In the genomic region with DNA sequence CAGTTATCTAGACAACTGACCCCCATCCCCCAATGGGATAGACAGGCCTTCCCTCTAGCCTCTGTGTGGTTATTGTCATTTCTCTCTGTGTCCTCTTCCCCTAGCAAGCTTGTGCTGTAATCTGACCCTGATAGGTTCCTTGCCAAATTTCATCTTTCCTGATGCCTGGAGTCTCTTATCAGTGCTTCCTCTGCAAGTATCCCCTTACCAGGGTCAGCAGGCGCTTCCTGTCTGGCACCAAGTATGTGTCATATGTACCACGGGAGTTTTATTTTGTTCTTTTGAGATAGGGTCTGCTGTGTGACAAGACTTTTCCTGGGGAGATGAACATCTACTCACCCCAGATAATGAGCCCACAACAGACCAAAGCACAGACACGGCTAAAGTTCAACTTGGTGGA, we compare ENCODE assay signal across 10 mouse cellular contexts. TPM values are rescaled to one million over a fixed set of nuclear protein-coding genes. Genes with fewer than 3 reads are reported as not detected.
DNase-seq lines count a peak whose midpoint lies in the region; ATAC-seq lines count a peak whose summit lies in the region.
"Had no signal": no experiment of that assay in that cellular context is flagged by ENCODE, and none has a peak within 500 bp of the region (broad histone marks: within the 10 kb centered on the region; RNA-seq: fewer than 3 reads in every experiment).

No protein-coding gene starts in this region.

- no peaks in the 10 kb centered on the region for H3K36me3 ChIP-seq in heart, embryonic 14.5 days (ENCODE audit: control insufficient read depth, insufficient read depth, low read length)
- no peaks in the 10 kb centered on the region for H3K36me3 ChIP-seq in lung, embryonic 16.5 days (ENCODE audit: control insufficient read depth, insufficient read depth, low read length)
- H3K36me3 ChIP-seq: intestine, embryonic 15.5 days had no signal

- H3K9ac ChIP-seq in heart, embryonic 14.5 days (ENCODE audit: low read length) = no peak overlapping the region
- no peak overlapping the region for H3K9ac ChIP-seq in lung, embryonic 16.5 days (ENCODE audit: low read length)
- H3K9ac ChIP-seq: intestine, embryonic 15.5 days had no signal

- ATAC-seq in heart, embryonic 14.5 days (ENCODE audit: insufficient number of reproducible peaks, insufficient read depth, low FRiP score, low read depth) = peak; percentile 64
- peak; percentile 57 for ATAC-seq in lung, embryonic 16.5 days (ENCODE audit: low read depth)
- ATAC-seq: intestine, embryonic 15.5 days had no signal

- 27% methylated on average over 3 of the region's 3 CpGs for WGBS in heart, embryonic 14.5 days
- WGBS in lung, embryonic 16.5 days = 41% methylated on average over 3 of the region's 3 CpGs

- no peak for DNase-seq in heart, postnatal 4 days
- DNase-seq in MEL-GATA-1-ER (ENCODE audit: extremely low read depth, low read depth) = peak; percentile 46
- peak; percentile 59 for DNase-seq in kidney, adult 9 months
- DNase-seq in cerebellum, adult 11 months = no peak
- no peak for DNase-seq in T-cell, adult 2 months (ENCODE audit: low spot score)
- no peak for DNase-seq in layer of hippocampus, postnatal 25 days (ENCODE audit: extremely low spot score in 1 of 2, low spot score in 1 of 2)
- DNase-seq: heart, postnatal 14 days had no signal

- H3K4me1 ChIP-seq in heart, embryonic 14.5 days (ENCODE audit: control insufficient read depth in 2 of 2, insufficient read depth in 2 of 2, low read length in 2 of 2) = peaks cover 12 to 18% of the 10 kb centered on the region in 2 experiments
- peaks cover 15% of the 10 kb centered on the region for H3K4me1 ChIP-seq in lung, embryonic 16.5 days (replicated peaks; ENCODE audit: control insufficient read depth, insufficient read depth, low read length)

- no peaks in the 10 kb centered on the region for H3K27me3 ChIP-seq in heart, embryonic 14.5 days (ENCODE audit: control insufficient read depth, insufficient read depth, low read length)
- H3K27me3 ChIP-seq in lung, embryonic 16.5 days (ENCODE audit: control insufficient read depth, insufficient read depth, low read depth, low read length) = no peaks in the 10 kb centered on the region
- H3K27me3 ChIP-seq: intestine, embryonic 15.5 days had no signal

- peak overlapping the region in 1 of 2 experiments; percentile 11; a peak in 1 of 4 replicates for H3K27ac ChIP-seq in heart, embryonic 14.5 days (replicated peaks in 1 of 2; ENCODE audit: control insufficient read depth in 1 of 2, insufficient read depth in 1 of 2, low read depth in 2 of 2, low read length in 2 of 2)
- H3K27ac ChIP-seq in lung, embryonic 16.5 days (ENCODE audit: low read length) = peak overlapping the region; percentile 2; the same call in 1 of the 2 replicates
- H3K27ac ChIP-seq: intestine, embryonic 15.5 days had no signal

- H3K9me3 ChIP-seq in heart, embryonic 14.5 days (ENCODE audit: control insufficient read depth, low read length) = no peaks in the 10 kb centered on the region
- H3K9me3 ChIP-seq in lung, embryonic 16.5 days (ENCODE audit: control insufficient read depth, low read length) = no peaks in the 10 kb centered on the region
- H3K9me3 ChIP-seq: intestine, embryonic 15.5 days had no signal

- no peak overlapping the region for H3K4me2 ChIP-seq in heart, embryonic 14.5 days (ENCODE audit: low read length)
- no peak overlapping the region for H3K4me2 ChIP-seq in lung, embryonic 16.5 days (ENCODE audit: low read depth, low read length)
- H3K4me2 ChIP-seq: intestine, embryonic 15.5 days had no signal

- no peak overlapping the region for H3K4me3 ChIP-seq in heart, embryonic 14.5 days (ENCODE audit: control insufficient read depth in 1 of 2, insufficient read depth in 1 of 2, low read depth in 1 of 2, low read length in 2 of 2)
- no peak overlapping the region for H3K4me3 ChIP-seq in lung, embryonic 16.5 days (ENCODE audit: low read length)
- H3K4me3 ChIP-seq: intestine, embryonic 15.5 days had no signal

RNA-seq across cellular contexts. Expression of gene Chst15, which starts 38.4 kb away (rescaled TPM):
- 3.3 and 5.0 TPM in 2 replicates for polyA plus RNA-seq in heart, embryonic 14.5 days (2014; fragmentation: Nextera tagmentation; extraction: Ambion mirVana)
- 10 to 100 TPM; 12.5 to 12.7 TPM for total RNA-seq in heart, postnatal 4 days (2021)
- 22.3 and 24.8 TPM in 2 replicates for polyA plus RNA-seq in lung, embryonic 16.5 days (2015; fragmentation: Nextera tagmentation; extraction: Ambion mirVana)
- total RNA-seq in layer of hippocampus, postnatal 25 days (2021) = 10 to 100 TPM; 34.9 to 46.1 TPM

Comparison
In these comparisons a context has a peak if more than half of its experiments do, and no peak if none do; other contexts are left out.
1. DNase-seq: peak in MEL-GATA-1-ER (single experiment) and kidney, adult 9 months (single experiment); none in heart, postnatal 4 days (single experiment), cerebellum, adult 11 months (single experiment), T-cell, adult 2 months (single experiment) and layer of hippocampus, postnatal 25 days (0 of 2).